Mouse (Mus musculus) liver, embryonic 14.5 days (tissue): ENCODE measurements around the gene Gm21731. TPM values are rescaled to one million over a fixed set of nuclear protein-coding genes. Genes with fewer than 3 reads are reported as not detected.
"Not testable (repeated sequence)": the region's sequence is repeated elsewhere in the genome, so short reads cannot be mapped to it uniquely, and the experiment has no call there.

Experiments
- ATAC-seq: fragments of 200-750 bp; cut with Nextera tagmentation; 2 replicates; pipeline ENCODE4 v1.8.0; 2017; ENCODE audit warnings: moderate number of reproducible peaks, mild to moderate bottlenecking, moderate library complexity; ENCODE audit not compliant: insufficient read depth
- DNase-seq, 3 experiments: peaks; one replicate each; pipeline ENCODE4 v3.0.0-alpha.2; 2012 to 2013; ENCODE audit warnings: low read depth in 3 of 3, low spot score in 3 of 3
- H3K27ac ChIP-seq: fragments of 300-500 bp; sonication (generic); 2 replicates; pipeline ENCODE4 v1.5.1; 2014; ENCODE audit warnings: moderate library complexity, mild to moderate bottlenecking, control low read depth, inconsistent platforms
- H3K27me3 ChIP-seq: fragments of 300-500 bp; sonication (generic); 2 replicates; pipeline ENCODE4 v1.6.1; 2014; ENCODE audit warnings: mild to moderate bottlenecking, low read length, moderate library complexity; ENCODE audit not compliant: control insufficient read depth, insufficient read depth
- H3K36me3 ChIP-seq: fragments of 300-500 bp; sonication (generic); replicated peaks from 2 replicates; pipeline ENCODE4 v1.6.1; 2014; ENCODE audit warnings: low read depth; ENCODE audit not compliant: control insufficient read depth, insufficient read depth
- H3K4me1 ChIP-seq, 2 experiments: fragments of 200-500 bp in 1 of 2; fragments of 300-500 bp in 1 of 2; sonication (generic) in 1 of 2; replicated peaks; 2 replicates each; pipeline ENCODE4 v1.6.1; 2012 to 2014; ENCODE audit warnings: antibody characterized with exemption in 1 of 2, inconsistent platforms in 1 of 2, low read length in 1 of 2; ENCODE audit not compliant: control insufficient read depth in 2 of 2, insufficient read depth in 2 of 2
- H3K4me2 ChIP-seq: fragments of 300-500 bp; sonication (generic); 2 replicates; pipeline ENCODE4 v1.6.1; 2014; ENCODE audit warnings: low read depth, mild to moderate bottlenecking, control low read depth, moderate library complexity
- H3K4me3 ChIP-seq, 2 experiments: fragments of 200-500 bp in 1 of 2; fragments of 300-500 bp in 1 of 2; sonication (generic) in 1 of 2; 2 replicates each; pipeline ENCODE4 v1.5.1; 2012 to 2014; ENCODE audit warnings: low read depth in 2 of 2, low read length in 2 of 2, mild to moderate bottlenecking in 2 of 2, control low read depth in 1 of 2, inconsistent platforms in 1 of 2, moderate library complexity in 1 of 2; ENCODE audit not compliant: insufficient read depth in 1 of 2
- H3K9ac ChIP-seq: fragments of 300-500 bp; sonication (generic); replicated peaks from 2 replicates; pipeline ENCODE4 v1.6.1; 2014; ENCODE audit warnings: mild to moderate bottlenecking, control low read depth, moderate library complexity
- H3K9me3 ChIP-seq: fragments of 300-500 bp; sonication (generic); 2 replicates; pipeline ENCODE4 v1.6.1; 2016; ENCODE audit warnings: low read length, mixed read lengths; ENCODE audit not compliant: control insufficient read depth
- WGBS: fragments of 180-500 bp; shearing (Covaris S2); extraction: QIAGEN DNeasy Blood & Tissue Kit; methylation state at CpG from one replicate; pipeline ENCODE4 v1.1.7; 2014; ENCODE audit not compliant: insufficient replicate concordance; 5-methylcytosine and 5-hydroxymethylcytosine counted together
- polyA plus RNA-seq, 2 experiments: library from polyadenylated mRNA; depleted of rRNA in 1 of 2; stranded (reverse) in 1 of 2; unstranded in 1 of 2; fragments of >200 nt; fragmentation: Nextera tagmentation in 1 of 2; extraction: Ambion mirVana in 1 of 2; gene quantifications; 2 replicates each; pipeline versions ENCODE4 v1.2.1 to v1.2.3; 2012 to 2014

Gm21731 gene
- not detected in 2 replicates for polyA plus RNA-seq (2012; rRNA removed)
- polyA plus RNA-seq (2014; fragmentation: Nextera tagmentation; extraction: Ambion mirVana) = not detected in 2 replicates

DNA sequence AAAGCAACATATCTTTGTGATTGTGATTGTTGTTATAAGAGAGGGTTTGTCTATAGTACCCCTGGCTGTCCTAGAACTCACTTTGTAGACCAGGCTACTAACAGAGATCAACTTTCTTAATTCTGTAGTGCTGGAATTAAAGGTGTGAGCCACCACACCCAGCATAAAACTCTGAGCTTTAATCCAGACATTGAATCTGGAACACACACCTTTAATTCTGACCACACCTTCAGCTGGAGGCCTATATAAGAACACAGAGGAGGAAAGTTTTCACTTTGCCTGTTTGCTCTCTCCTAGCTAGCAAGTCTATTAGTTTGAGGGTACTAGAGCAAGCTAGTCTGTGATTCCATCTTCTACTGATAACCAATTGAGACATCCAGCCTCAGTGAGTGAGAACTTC lies at the start of gene Gm21731:
Gm21731 (plus strand) TSS at position 301 of the 400 bp plus-strand sequence.
- not testable (repeated sequence) for ATAC-seq, DNase-seq, H3K4me1 ChIP-seq

DNA sequence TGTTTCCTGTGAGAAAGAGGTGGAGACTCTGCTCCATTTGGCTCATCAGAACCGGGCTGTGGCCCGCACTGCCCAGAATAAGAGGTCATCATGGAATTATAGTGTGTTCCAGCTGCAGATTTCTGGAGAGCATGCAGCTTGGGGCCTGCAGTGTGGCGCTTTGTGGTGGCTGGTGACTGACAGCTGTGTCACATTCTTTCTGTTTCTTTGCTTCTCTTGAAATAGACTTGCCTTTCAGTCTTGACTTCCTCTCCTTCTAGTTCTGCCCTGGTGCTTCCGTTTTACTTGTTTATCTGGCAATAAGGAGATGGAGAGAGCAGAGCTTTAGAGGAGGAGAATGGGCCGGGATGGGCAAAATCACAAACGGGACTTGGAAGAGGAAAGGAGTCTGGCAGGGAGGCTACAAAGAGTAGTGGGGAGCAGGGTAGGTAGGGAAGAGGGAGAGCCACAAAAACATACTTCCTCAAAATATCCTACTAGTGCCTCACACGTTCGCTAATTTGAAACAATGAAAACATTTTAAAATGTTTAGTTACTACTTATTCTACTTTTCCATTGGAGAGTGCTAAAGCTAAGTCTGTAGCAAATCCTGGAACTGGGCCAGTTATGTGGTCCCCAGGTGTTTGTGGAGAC lies 42.6 kb upstream of the Gm21731 start:
- H3K36me3 ChIP-seq, DNase-seq, H3K4me3 ChIP-seq, H3K4me2 ChIP-seq, H3K4me1 ChIP-seq, H3K9me3 ChIP-seq, H3K27me3 ChIP-seq, ATAC-seq, H3K27ac ChIP-seq, H3K9ac ChIP-seq: not testable (repeated sequence)
- 36% methylated on average over 7 of the region's 8 CpGs for WGBS

More for the DNA sequence above, at the start of gene Gm21731:
- H3K9ac ChIP-seq, H3K4me3 ChIP-seq, H3K27me3 ChIP-seq, H3K4me2 ChIP-seq, H3K36me3 ChIP-seq, H3K9me3 ChIP-seq, H3K27ac ChIP-seq: not testable (repeated sequence)

DNA sequence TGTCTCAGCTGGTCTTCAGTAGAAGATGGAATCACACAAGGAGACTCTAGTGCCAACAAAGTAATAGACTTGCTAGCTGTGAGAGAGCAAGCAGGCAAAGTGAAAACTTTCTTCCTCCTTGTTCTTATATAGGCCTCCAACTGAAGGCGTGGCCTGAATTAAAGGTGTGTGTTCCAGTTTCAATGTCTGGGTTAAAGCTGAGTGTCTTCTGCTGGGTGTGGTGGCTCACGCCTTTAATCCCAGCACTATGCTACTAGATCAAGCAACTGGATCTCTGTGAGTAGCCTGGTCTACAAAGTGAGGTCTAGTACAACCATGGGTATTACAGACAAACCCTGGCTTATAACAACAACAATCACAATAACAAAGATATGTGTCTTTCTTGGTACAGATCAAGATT lies 23.1 kb upstream of the Gm21731 start, which contains the start of gene Gm21762:
Gm21762 (minus strand) TSS at position 101 of the 400 bp plus-strand sequence.
- not testable (repeated sequence) for H3K36me3 ChIP-seq, H3K27me3 ChIP-seq, H3K4me3 ChIP-seq, H3K27ac ChIP-seq, DNase-seq, H3K4me1 ChIP-seq, H3K4me2 ChIP-seq, H3K9ac ChIP-seq, ATAC-seq, H3K9me3 ChIP-seq
- WGBS = no CpG with 5 or more reads among the region's 2 CpGs

DNA sequence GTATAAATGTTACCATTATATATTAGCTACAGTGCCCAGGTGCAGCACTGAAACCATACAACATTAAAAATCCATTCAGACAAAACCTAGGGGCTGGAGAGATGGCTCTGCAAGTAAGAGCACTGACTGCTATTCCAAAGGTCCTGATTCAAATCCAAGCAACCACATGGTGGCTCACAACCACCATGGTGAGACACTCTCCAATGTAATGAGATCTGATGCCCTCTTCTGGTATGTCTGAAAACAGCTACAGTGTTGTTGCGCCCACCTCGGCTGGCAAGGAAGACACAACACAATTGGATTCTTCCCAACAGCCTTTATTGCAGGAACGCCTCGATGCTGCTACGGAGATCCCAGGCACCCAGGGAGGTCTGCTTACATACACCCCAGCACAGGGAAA lies 18.0 kb upstream of the Gm21731 start:
- H3K4me2 ChIP-seq, H3K9ac ChIP-seq, H3K27me3 ChIP-seq, ATAC-seq, H3K36me3 ChIP-seq, H3K4me3 ChIP-seq, H3K27ac ChIP-seq, H3K4me1 ChIP-seq, DNase-seq, H3K9me3 ChIP-seq: not testable (repeated sequence)
- 76% methylated on average over 5 of the region's 5 CpGs for WGBS

DNA sequence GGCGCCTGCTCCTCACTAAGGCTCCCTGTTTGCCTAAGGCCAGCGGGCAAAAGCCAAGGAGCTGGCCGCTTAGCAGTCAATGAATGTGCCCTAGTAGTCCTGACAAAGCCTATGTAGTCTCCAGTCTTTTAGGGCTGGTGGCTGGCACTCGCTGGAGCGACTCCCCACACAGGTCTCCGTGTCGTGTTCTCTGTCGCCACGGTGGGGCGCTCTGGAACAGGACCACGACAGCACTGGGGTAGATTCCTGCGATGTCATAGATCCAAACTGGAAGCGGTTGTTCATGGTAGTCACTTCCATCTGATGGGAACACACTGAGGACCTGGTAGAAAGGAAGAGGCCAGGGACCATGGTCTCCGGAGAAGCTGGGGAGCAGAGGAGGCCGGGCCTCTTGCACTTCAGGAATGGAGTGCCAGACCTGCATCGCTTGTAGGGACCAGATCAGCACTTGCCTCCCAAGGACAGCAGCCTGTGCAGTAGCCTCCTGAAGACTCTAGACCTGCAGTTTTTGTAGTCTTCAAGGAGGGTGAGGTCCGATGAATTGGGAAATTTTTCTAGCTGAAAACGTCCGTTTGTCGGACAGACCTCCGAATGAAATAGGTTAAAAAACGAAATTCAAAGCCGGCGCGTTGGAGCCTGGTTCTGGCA lies 15.8 kb upstream of the Gm21731 start:
- not testable (repeated sequence) for ATAC-seq, H3K27ac ChIP-seq, H3K36me3 ChIP-seq, H3K9me3 ChIP-seq, H3K9ac ChIP-seq, DNase-seq, H3K4me3 ChIP-seq, H3K27me3 ChIP-seq, H3K4me2 ChIP-seq, H3K4me1 ChIP-seq
- 80% methylated on average over 16 of the region's 25 CpGs for WGBS

DNA sequence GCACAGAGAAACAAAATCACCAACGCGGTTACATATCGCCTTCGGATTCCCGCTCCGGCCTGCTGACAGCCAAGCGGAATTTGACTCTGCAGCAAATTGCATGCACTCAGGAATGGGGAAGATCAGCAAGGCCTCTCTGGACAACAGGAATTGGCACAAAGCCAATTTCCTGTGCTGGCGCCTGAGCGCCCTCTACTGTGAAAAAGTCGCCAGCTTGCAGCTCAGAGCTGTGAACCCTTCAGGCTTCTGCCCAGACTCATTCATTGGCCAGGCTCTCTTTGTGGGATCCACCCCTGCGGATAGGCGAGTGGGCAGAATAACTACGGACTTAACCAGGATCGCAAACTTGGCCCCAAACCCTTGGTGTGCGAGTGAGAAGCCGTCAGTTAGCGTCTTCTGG lies 7.1 kb upstream of the Gm21731 start:
- H3K9ac ChIP-seq, H3K27me3 ChIP-seq, H3K36me3 ChIP-seq, H3K27ac ChIP-seq, DNase-seq, H3K4me3 ChIP-seq, H3K4me2 ChIP-seq, ATAC-seq, H3K4me1 ChIP-seq, H3K9me3 ChIP-seq: not testable (repeated sequence)
- WGBS = 85% methylated on average over 16 of the region's 17 CpGs

DNA sequence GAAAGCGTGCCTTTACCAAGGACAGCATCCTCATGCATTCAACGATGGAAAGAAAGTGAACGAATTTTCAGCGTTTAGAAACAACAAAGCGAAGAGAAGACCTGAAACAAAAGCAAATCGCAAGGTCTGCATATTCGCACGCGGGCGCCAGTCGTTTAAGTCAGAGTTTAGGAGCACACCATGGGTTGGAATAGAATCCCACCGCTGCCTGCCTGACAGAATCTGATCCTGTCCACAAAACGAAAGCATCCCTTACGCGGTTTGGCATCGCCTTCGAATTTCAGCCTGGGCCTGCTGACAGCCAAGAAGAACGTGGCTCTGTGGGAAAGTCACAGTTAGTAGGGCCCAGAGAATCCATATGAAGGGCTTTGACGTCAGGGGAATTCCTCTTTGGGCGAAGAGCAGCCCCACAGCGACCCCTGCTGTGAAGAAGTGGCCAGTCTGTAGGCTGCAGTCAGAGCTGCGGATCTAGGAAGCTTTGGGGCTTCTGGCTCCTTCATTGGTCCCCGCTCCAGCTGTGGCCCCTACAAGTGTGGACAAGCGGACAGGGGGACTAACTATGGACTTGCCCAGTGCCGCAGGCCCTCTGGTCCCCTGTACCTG lies 6.4 kb upstream of the Gm21731 start:
- not testable (repeated sequence) for ATAC-seq, H3K27me3 ChIP-seq, H3K4me1 ChIP-seq, H3K4me3 ChIP-seq, H3K9me3 ChIP-seq, H3K36me3 ChIP-seq, DNase-seq, H3K4me2 ChIP-seq, H3K27ac ChIP-seq, H3K9ac ChIP-seq
- 57% methylated on average over 13 of the region's 25 CpGs for WGBS
